Mouse (Mus musculus) kidney, adult 2 months (tissue): ENCODE results near the gene Ociad2.

Experiments
- CTCF ChIP-seq: fragments of 200-500 bp; conservative IDR thresholded peaks from 2 replicates; pipeline ENCODE4 v1.5.1; 2011; ENCODE audit warnings: low read depth, mild to moderate bottlenecking, control low read depth, low read length, moderate library complexity, mixed read lengths; ENCODE audit not compliant: insufficient read depth, insufficient read length
- POLR2A ChIP-seq: fragments of 200-500 bp; IDR thresholded peaks from one replicate; pipeline ENCODE4 v1.6.1; 2011; ENCODE audit warnings: low read depth, low read length, control low read depth

GRCm38 (mm10) chr5:73368845-73369447 is 28.1 kb upstream of the Ociad2 start:
- TF ChIP-seq POLR2A (no peak), CTCF (no peak)
